Mouse (Mus musculus) liver, adult 2 months (tissue): ENCODE measurements around the gene Tox4.

Source experiments
- CTCF ChIP-seq: fragments of 200-500 bp; IDR thresholded peaks from 2 replicates; pipeline ENCODE4 v1.5.1; 2011; ENCODE audit warnings: low read depth, low read length, control low read depth
- POLR2A ChIP-seq: fragments of 200-500 bp; IDR thresholded peaks from 2 replicates; pipeline ENCODE4 v1.6.1; 2011; ENCODE audit warnings: low read length, control low read depth; ENCODE audit not compliant: insufficient read depth; ENCODE audit errors: extremely low read depth

DNA sequence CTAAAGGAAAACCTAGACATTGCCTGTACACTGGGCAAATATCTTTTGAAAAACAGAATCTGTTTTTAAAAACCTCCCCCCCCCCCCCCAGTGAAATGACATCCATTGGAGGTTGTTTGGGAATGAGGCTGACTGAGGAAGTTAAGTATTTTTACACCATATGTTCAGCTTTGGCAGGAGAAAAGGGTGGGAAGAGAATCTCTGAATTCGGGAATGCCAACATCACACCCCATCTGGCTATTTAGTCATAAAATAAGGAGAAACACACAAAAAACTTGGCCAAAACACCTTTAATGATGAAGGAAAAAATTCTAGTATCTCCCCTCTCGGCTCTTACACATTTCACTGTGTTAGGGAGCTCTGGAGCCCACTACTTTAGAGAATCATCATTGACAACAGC, 32.0 kb downstream of the Tox4 start:
- TF ChIP-seq CTCF: no peak
- no peak for TF ChIP-seq POLR2A
